Mouse (Mus musculus): Measurements from ENCODE around the gene Lgals2.

GRCm38 (mm10) chr15:78841161-78841790 lies 14.1 kb downstream of the Lgals2 start:
- TF ChIP-seq CTCF (IDR thresholded peaks at IDR 0.05; ENCODE audit: low read depth) (no peak), EP300 (IDR thresholded peaks at IDR 0.05; ENCODE audit: low read depth) (no peak)

Measured in heart, postnatal 0 days (tissue).